Mouse (Mus musculus): ENCODE data around the gene Dok7. TPM values are rescaled to one million over a fixed set of nuclear protein-coding genes. Genes with fewer than 3 reads are reported as not detected.

The Dok7 gene
- total and polyA plus RNA-seq, 3 experiments = not detected

DNA sequence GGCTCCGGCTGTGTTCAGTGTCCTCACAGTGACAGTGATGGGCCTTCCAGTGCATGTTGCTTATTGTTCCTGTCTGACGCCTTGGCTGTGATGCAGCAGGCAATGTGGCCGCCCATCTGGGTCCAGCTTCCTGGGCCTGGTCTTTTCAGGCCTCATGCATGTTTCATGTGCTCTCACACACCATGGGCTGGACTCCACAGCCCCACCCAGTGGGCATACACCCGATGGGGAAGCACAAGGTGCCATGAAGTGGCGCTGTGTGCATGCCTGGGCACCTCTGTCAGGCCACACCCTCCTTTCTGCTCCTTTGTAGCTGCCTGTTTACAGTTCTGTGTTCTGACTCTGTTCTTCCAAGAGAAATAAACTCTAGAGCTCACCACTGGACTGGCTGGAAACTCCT is 23.5 kb upstream of the Dok7 start (continued):
- TF ChIP-seq RCOR1 (conservative IDR thresholded peaks at IDR 0.05; ENCODE audit: low read depth, low read length) (no peak), BHLHE40 (IDR thresholded peaks at IDR 0.05; ENCODE audit: low read depth, low read length) (0 out of 2 replicates have a peak, but pooled peaks have one; percentile 8), ELF1 (IDR thresholded peaks at IDR 0.05; ENCODE audit: low read depth, low read length) (peak; percentile 50), POLR2AphosphoS2 (IDR thresholded peaks at IDR 0.05; ENCODE audit: low read depth, low read length) (no peak), MAX (IDR thresholded peaks at IDR 0.05; ENCODE audit: low read length) (peak; percentile 62), SIN3A (IDR thresholded peaks at IDR 0.05; ENCODE audit: low read length) (no peak), ZKSCAN1 (IDR thresholded peaks at IDR 0.05; ENCODE audit: borderline replicate concordance, low read depth, low read length) (no peak)

- in situ Hi-C loops (cut with MboI; ENCODE audit: low pct_ligation_motif_present, low pct_unique_long_range_greater_than_20kb, low sequenced_read_pairs) = loop anchor here (5.0 to 25.0 kb wide), 3 partner anchors 46 to 496 kb away; partner anchors contain the start of genes Grk4, Nop14 and Sh3bp2
- Histone ChIP-seq H3K4me2 (ENCODE audit: insufficient read depth, low read depth, poor library complexity, severe bottlenecking) (no peak overlapping the region), H3K27ac (ENCODE audit: insufficient read depth, low read depth) (no peak overlapping the region), H3K4me1 (ENCODE audit: control insufficient read depth in 1 of 2, insufficient read depth in 2 of 2) (peaks cover 11 to 71% of the 10 kb centered on the region in 2 experiments), H3K9ac (ENCODE audit: insufficient read depth, low read depth) (no peak overlapping the region), H3K79me2 (replicated peaks; ENCODE audit: control insufficient read depth, extremely low read depth, insufficient read depth, poor library complexity, severe bottlenecking) (no peaks in the 10 kb centered on the region), H3K27me3 (replicated peaks) (no peaks in the 10 kb centered on the region), H3K4me3 (replicated peaks in 1 of 3; ENCODE audit: low read depth in 2 of 3, low read length in 2 of 3, poor library complexity in 1 of 3) (no peak overlapping the region), H3K36me3 (replicated peaks in 1 of 2; ENCODE audit: control insufficient read depth in 1 of 2, insufficient read depth in 1 of 2, low read length in 1 of 2) (peaks cover 0 to 36% of the 10 kb centered on the region in 2 experiments), H3K9me3 (replicated peaks; ENCODE audit: low read length) (no peaks in the 10 kb centered on the region)
- dilution Hi-C loops (cut with MboI; ENCODE audit: extremely low pct_ligation_motif_present, extremely low pct_unique_long_range_greater_than_20kb, low sequenced_read_pairs) = no loop called here
- no peak for TF ChIP-seq RAD21 (IDR thresholded peaks at IDR 0.05; ENCODE audit: low read depth, low read length)
- TF ChIP-seq E2F4 (IDR thresholded peaks at IDR 0.05; ENCODE audit: insufficient replicate concordance, low read depth, low read length) = no peak
- no peak for TF ChIP-seq HCFC1 (IDR thresholded peaks at IDR 0.05; ENCODE audit: low read depth, low read length)
- no peak for TF ChIP-seq ETS1 (conservative IDR thresholded peaks at IDR 0.05; ENCODE audit: low read depth, low read length)
- no peak for TF ChIP-seq MAFK (IDR thresholded peaks at IDR 0.05; ENCODE audit: insufficient replicate concordance, low read length)
- no peak for TF ChIP-seq JUN (IDR thresholded peaks at IDR 0.05; ENCODE audit: insufficient read depth, low read depth, low read length)
- no peak for TF ChIP-seq CHD2 (IDR thresholded peaks at IDR 0.05; ENCODE audit: low read length)
- no peak for TF ChIP-seq MXI1 (IDR thresholded peaks at IDR 0.05; ENCODE audit: low read depth, low read length)
- no peak for TF ChIP-seq ELF1 (IDR thresholded peaks at IDR 0.05; ENCODE audit: low read depth, low read length)
- TF ChIP-seq NELFE (IDR thresholded peaks at IDR 0.05; ENCODE audit: low read depth, low read length) = no peak
- TF ChIP-seq POLR2AphosphoS2 (IDR thresholded peaks at IDR 0.05; ENCODE audit: low read depth, low read length) = no peak
- DNase-seq (ENCODE audit: extremely low read depth) = no peak
Observed at GRCm38 (mm10) chr5:35033619-35034018, 22.9 kb upstream of the Dok7 start.

DNA sequence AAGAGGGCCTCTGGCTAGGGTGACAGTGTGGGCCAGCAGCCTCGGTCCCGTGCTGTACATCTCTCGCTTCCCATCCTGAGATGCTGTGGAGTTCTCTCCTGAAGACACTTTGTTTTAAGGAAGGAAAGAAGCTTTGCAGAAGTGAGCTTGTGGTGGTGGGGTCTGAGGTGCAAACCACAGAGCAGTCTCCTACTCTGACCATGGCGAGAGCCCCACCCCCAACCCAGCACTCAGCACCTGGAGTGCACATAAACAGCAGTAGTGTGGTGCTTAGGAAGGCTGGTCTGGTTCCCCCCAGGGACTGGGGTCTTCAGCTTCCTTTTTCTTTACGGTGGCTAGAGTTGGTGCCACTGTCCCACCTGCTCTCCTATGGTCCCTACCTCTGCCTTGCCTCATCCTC is 21.4 kb upstream of the Dok7 start:
- peaks cover 11 to 56% of the 10 kb centered on the region in 2 experiments for H3K4me1 ChIP-seq (ENCODE audit: control insufficient read depth in 1 of 2, insufficient read depth in 2 of 2)
- peaks cover 0 to 23% of the 10 kb centered on the region in 2 experiments for H3K36me3 ChIP-seq (replicated peaks in 1 of 2; ENCODE audit: control insufficient read depth in 1 of 2, insufficient read depth in 1 of 2, low read length in 1 of 2)
- H3K9me3 ChIP-seq (replicated peaks; ENCODE audit: low read length) = no peaks in the 10 kb centered on the region
- peak; percentile 48 for DNase-seq (ENCODE audit: extremely low read depth)
- H3K4me3 ChIP-seq (replicated peaks in 1 of 3; ENCODE audit: low read depth in 2 of 3, low read length in 2 of 3, poor library complexity in 1 of 3) = no peak overlapping the region
- H3K27me3 ChIP-seq (replicated peaks) = no peaks in the 10 kb centered on the region
- dilution Hi-C loops (cut with MboI; ENCODE audit: extremely low pct_ligation_motif_present, extremely low pct_unique_long_range_greater_than_20kb, low sequenced_read_pairs) = no loop called here
- H3K9ac ChIP-seq (ENCODE audit: insufficient read depth, low read depth) = no peak overlapping the region
- H3K27ac ChIP-seq (ENCODE audit: insufficient read depth, low read depth) = no peak overlapping the region
- in situ Hi-C loops (cut with MboI; ENCODE audit: low pct_ligation_motif_present, low pct_unique_long_range_greater_than_20kb, low sequenced_read_pairs) = loop anchor here (5.0 to 25.0 kb wide), 3 partner anchors 118 to 498 kb away; partner anchors contain the start of genes Grk4, Nop14 and Sh3bp2
- TF ChIP-seq IRF4 (IDR thresholded peaks at IDR 0.05; ENCODE audit: low read depth, low read length) (peak; percentile 17; the same call in 1 of the 2 replicates), MAZ (IDR thresholded peaks at IDR 0.05; ENCODE audit: low read depth, low read length) (no peak), EP300 (IDR thresholded peaks at IDR 0.05; ENCODE audit: low read length) (peak; percentile 29; the same call in 1 of the 2 replicates), CHD1 (IDR thresholded peaks at IDR 0.05; ENCODE audit: low read depth, low read length) (no peak), KAT2A (IDR thresholded peaks at IDR 0.05; ENCODE audit: insufficient replicate concordance, low read length) (no peak), HCFC1 (IDR thresholded peaks at IDR 0.05; ENCODE audit: low read depth, low read length) (no peak), TCF12 (IDR thresholded peaks at IDR 0.05; ENCODE audit: low read depth, low read length) (0 out of 2 replicates have a peak, but pooled peaks have one; percentile 20)
- H3K4me2 ChIP-seq (ENCODE audit: insufficient read depth, low read depth, poor library complexity, severe bottlenecking) = no peak overlapping the region
- H3K79me2 ChIP-seq (replicated peaks; ENCODE audit: control insufficient read depth, extremely low read depth, insufficient read depth, poor library complexity, severe bottlenecking) = no peaks in the 10 kb centered on the region
